Mouse (Mus musculus): ENCODE results near the gene Gpatch4.

DNA sequence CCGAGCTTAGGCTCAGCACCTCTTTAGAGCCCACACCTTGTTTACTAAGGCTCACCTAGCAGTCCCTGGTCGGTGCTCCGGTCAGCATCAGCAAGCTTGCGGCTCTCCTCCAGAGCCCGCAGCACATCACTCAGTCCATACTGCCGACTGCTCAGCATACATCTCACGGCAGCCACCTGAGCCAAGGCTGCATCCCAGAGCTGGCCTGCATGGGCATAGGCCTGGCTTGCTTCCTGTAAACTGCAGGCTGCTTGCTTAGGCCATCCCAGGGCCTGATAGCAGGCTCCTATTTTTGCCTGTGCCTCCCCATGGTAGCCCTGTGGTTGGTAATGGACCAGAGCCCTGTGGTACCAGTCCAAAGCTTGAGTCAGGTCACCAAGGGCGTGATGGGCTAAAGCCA, 31.9 kb downstream of the Gpatch4 start:
- TF ChIP-seq CTCF (IDR thresholded peaks at IDR 0.05 in 2 of 3, conservative IDR thresholded peaks at IDR 0.05 in 1 of 3; ENCODE audit: control insufficient read depth in 1 of 3, insufficient read depth in 1 of 3, low read depth in 2 of 3, low read length in 3 of 3, poor library complexity in 1 of 3, severe bottlenecking in 1 of 3) (no peak), ZNF384 (IDR thresholded peaks at IDR 0.05; ENCODE audit: low read depth, low read length) (no peak), TBP (IDR thresholded peaks at IDR 0.05; ENCODE audit: low read depth, low read length) (no peak), POLR2A (IDR thresholded peaks at IDR 0.05; ENCODE audit: control insufficient read depth in 1 of 2, insufficient read depth in 1 of 2, low read depth in 1 of 2, low read length in 2 of 2, poor library complexity in 1 of 2) (no peak), MEF2A (IDR thresholded peaks at IDR 0.05; ENCODE audit: extremely low read depth, insufficient replicate concordance, low read depth, low read length, poor library complexity, severe bottlenecking) (no peak), GATA1 (IDR thresholded peaks at IDR 0.05; ENCODE audit: low read depth, low read length) (no peak), RCOR1 (IDR thresholded peaks at IDR 0.05; ENCODE audit: low read depth, low read length) (no peak), HCFC1 (IDR thresholded peaks at IDR 0.05; ENCODE audit: low read depth, low read length) (no peak)
